Mouse (Mus musculus): ENCODE measurements at regions not wholly inside any gene's neighbourhood (a gene's known extent, or its start where the extent isn't known, plus 50 kb on each side); places are given as distances from the start of the nearest gene placed in this dataset.

DNA sequence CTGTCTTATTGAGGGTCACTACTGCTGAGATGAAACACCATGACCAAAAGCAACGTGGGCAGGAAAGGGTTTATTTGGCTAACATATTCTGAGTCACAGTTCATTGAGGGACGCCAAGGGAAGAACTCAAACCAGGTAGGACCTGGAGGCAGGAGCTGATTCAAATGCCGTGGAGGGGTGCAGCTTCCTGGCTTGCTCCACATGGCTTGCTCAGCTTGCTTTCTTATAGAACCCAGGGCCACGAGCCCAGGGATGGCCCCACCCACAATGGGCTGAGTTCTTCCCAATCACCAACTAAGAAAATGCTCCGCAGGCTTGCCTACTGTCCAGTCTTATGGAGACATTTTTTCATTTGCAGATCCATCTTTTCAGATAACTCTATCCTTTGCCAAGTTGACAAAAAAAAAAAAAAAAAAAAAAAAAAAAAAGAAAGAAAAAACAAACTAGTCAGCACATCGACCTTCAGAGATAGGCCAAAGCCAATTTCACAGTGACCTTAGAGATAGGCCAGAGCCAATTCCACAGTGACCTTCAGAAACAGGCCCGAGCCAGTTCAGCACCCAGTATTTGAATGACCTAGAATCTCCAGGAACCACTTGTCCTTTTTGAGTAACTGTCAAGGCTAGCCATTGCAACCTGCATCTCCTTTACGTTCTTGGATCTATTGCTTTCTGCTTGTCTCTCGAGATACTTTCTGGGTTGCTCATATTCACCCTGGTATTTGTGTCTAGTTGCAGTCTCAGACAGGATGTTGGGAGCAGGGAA, 52.5 kb upstream of the Caprin1 start:
- no peak for TF ChIP-seq CTCF (IDR thresholded peaks at IDR 0.05; ENCODE audit: insufficient read depth, low read length)
- no peak for TF ChIP-seq POLR2A (IDR thresholded peaks at IDR 0.05; ENCODE audit: borderline replicate concordance, extremely low read depth, low read depth, low read length)

Data from lung, adult 2 months (tissue).